Mouse (Mus musculus): ENCODE measurements around the gene Pgm5.
A peak's percentile ranks its signal among the peaks of the same experiment; 100 is the strongest.

Pgm5 gene

GRCm38 (mm10) chr19:24652342-24653019 is 209.2 kb downstream of the Pgm5 start:
- DNase-seq, result no peak

GRCm38 (mm10) chr19:24651595-24651994 is 210.1 kb downstream of the Pgm5 start:
- DNase-seq, result no peak

- no peak for DNase-seq
Measured at GRCm38 (mm10) chr19:24650428-24650827, 211.2 kb downstream of the Pgm5 start.

- DNase-seq, result no peak
Measured at GRCm38 (mm10) chr19:24648016-24648415, 213.6 kb downstream of the Pgm5 start.

GRCm38 (mm10) chr19:24646162-24646829 is 215.4 kb downstream of the Pgm5 start:
- peak; percentile 80 to 86 for DNase-seq

- no peak for DNase-seq
Measured at GRCm38 (mm10) chr19:24644971-24645370, 216.7 kb downstream of the Pgm5 start.

GRCm38 (mm10) chr19:24640982-24641381 is 220.7 kb downstream of the Pgm5 start:
- DNase-seq, result no peak

GRCm38 (mm10) chr19:24637988-24638387 is 223.7 kb downstream of the Pgm5 start:
- DNase-seq, result no peak

GRCm38 (mm10) chr19:24636616-24637015 is 225.0 kb downstream of the Pgm5 start:
- peak in 1 of 2 experiments; percentile 13 for DNase-seq

- peak; percentile 84 to 86 for DNase-seq
Measured at GRCm38 (mm10) chr19:24634602-24635001, 227.1 kb downstream of the Pgm5 start.

Measured in B cell, adult 2 months (primary cell).